Mouse (Mus musculus): ENCODE measurements at regions not wholly inside any gene's neighbourhood (a gene's known extent, or its start where the extent isn't known, plus 50 kb on each side); places are given as distances from the start of the nearest gene placed in this dataset.

GRCm38 (mm10) chr4:87461181-87461912 is 231.1 kb upstream of the Slc24a2 start:
- no peaks in the 10 kb centered on the region for H3K27me3 ChIP-seq (ENCODE audit: control insufficient read depth, insufficient read depth, low read depth, low read length)
- no peak for ATAC-seq (ENCODE audit: low read depth)
- WGBS (ENCODE audit: insufficient replicate concordance) = 67% methylated on average over 7 of the region's 7 CpGs
- no peaks in the 10 kb centered on the region for H3K4me1 ChIP-seq (ENCODE audit: control insufficient read depth, low read depth, low read length)
- H3K27ac ChIP-seq (ENCODE audit: low read length) = no peak overlapping the region
- H3K4me3 ChIP-seq (ENCODE audit: low read depth, low read length) = no peak overlapping the region
- no peak overlapping the region for H3K9ac ChIP-seq (ENCODE audit: low read depth, low read length)
- no peak overlapping the region for H3K4me2 ChIP-seq (ENCODE audit: low read depth, low read length)
- H3K36me3 ChIP-seq (ENCODE audit: control insufficient read depth, insufficient read depth) = no peaks in the 10 kb centered on the region
- H3K9me3 ChIP-seq (replicated peaks; ENCODE audit: control insufficient read depth, low read length) = no peaks in the 10 kb centered on the region

GRCm38 (mm10) chr4:87455863-87456578 is 225.7 kb upstream of the Slc24a2 start:
- ATAC-seq (ENCODE audit: low read depth) = no peak
- Histone ChIP-seq H3K4me1 (ENCODE audit: control insufficient read depth, low read depth, low read length) (no peaks in the 10 kb centered on the region), H3K36me3 (ENCODE audit: control insufficient read depth, insufficient read depth) (no peaks in the 10 kb centered on the region), H3K9me3 (replicated peaks; ENCODE audit: control insufficient read depth, low read length) (no peaks in the 10 kb centered on the region), H3K9ac (ENCODE audit: low read depth, low read length) (no peak overlapping the region), H3K27ac (ENCODE audit: low read length) (no peak overlapping the region), H3K27me3 (ENCODE audit: control insufficient read depth, insufficient read depth, low read depth, low read length) (no peaks in the 10 kb centered on the region), H3K4me3 (ENCODE audit: low read depth, low read length) (no peak overlapping the region), H3K4me2 (ENCODE audit: low read depth, low read length) (no peak overlapping the region)
- 33% methylated on average over 5 of the region's 5 CpGs for WGBS (ENCODE audit: insufficient replicate concordance)

- Histone ChIP-seq H3K27ac (ENCODE audit: low read length) (no peak overlapping the region), H3K27me3 (ENCODE audit: control insufficient read depth, insufficient read depth, low read depth, low read length) (no peaks in the 10 kb centered on the region), H3K4me3 (ENCODE audit: low read depth, low read length) (no peak overlapping the region), H3K4me1 (ENCODE audit: control insufficient read depth, low read depth, low read length) (no peaks in the 10 kb centered on the region), H3K4me2 (ENCODE audit: low read depth, low read length) (no peak overlapping the region), H3K36me3 (ENCODE audit: control insufficient read depth, insufficient read depth) (no peaks in the 10 kb centered on the region), H3K9me3 (replicated peaks; ENCODE audit: control insufficient read depth, low read length) (no peaks in the 10 kb centered on the region), H3K9ac (ENCODE audit: low read depth, low read length) (no peak overlapping the region)
- WGBS (ENCODE audit: insufficient replicate concordance) = 11% methylated on average over 2 of the region's 2 CpGs
- no peak for ATAC-seq (ENCODE audit: low read depth)
These were observed 221.8 kb upstream of the Slc24a2 start for GRCm38 (mm10) chr4:87452122-87452521.

- WGBS (ENCODE audit: insufficient replicate concordance) = 18% methylated on average over 5 of the region's 5 CpGs
- H3K9ac ChIP-seq (ENCODE audit: low read depth, low read length) = no peak overlapping the region
- no peaks in the 10 kb centered on the region for H3K36me3 ChIP-seq (ENCODE audit: control insufficient read depth, insufficient read depth)
- H3K27ac ChIP-seq (ENCODE audit: low read length) = no peak overlapping the region
- H3K4me3 ChIP-seq (ENCODE audit: low read depth, low read length) = no peak overlapping the region
- ATAC-seq (ENCODE audit: low read depth) = no peak
- H3K27me3 ChIP-seq (ENCODE audit: control insufficient read depth, insufficient read depth, low read depth, low read length) = no peaks in the 10 kb centered on the region
- no peaks in the 10 kb centered on the region for H3K9me3 ChIP-seq (replicated peaks; ENCODE audit: control insufficient read depth, low read length)
- no peak overlapping the region for H3K4me2 ChIP-seq (ENCODE audit: low read depth, low read length)
- H3K4me1 ChIP-seq (ENCODE audit: control insufficient read depth, low read depth, low read length) = no peaks in the 10 kb centered on the region
These were observed 221.0 kb upstream of the Slc24a2 start for GRCm38 (mm10) chr4:87451251-87451650.

GRCm38 (mm10) chr4:87448338-87448737 is 218.1 kb upstream of the Slc24a2 start:
- H3K27me3 ChIP-seq (ENCODE audit: control insufficient read depth, insufficient read depth, low read depth, low read length) = no peaks in the 10 kb centered on the region
- ATAC-seq (ENCODE audit: low read depth) = no peak
- H3K4me3 ChIP-seq (ENCODE audit: low read depth, low read length) = no peak overlapping the region
- no peak overlapping the region for H3K4me2 ChIP-seq (ENCODE audit: low read depth, low read length)
- H3K9me3 ChIP-seq (replicated peaks; ENCODE audit: control insufficient read depth, low read length) = no peaks in the 10 kb centered on the region
- no peak overlapping the region for H3K9ac ChIP-seq (ENCODE audit: low read depth, low read length)
- H3K4me1 ChIP-seq (ENCODE audit: control insufficient read depth, low read depth, low read length) = no peaks in the 10 kb centered on the region
- 41% methylated on average over 4 of the region's 4 CpGs for WGBS (ENCODE audit: insufficient replicate concordance)
- H3K27ac ChIP-seq (ENCODE audit: low read length) = no peak overlapping the region
- H3K36me3 ChIP-seq (ENCODE audit: control insufficient read depth, insufficient read depth) = no peaks in the 10 kb centered on the region

- H3K4me1 ChIP-seq (ENCODE audit: control insufficient read depth, low read depth, low read length) = no peaks in the 10 kb centered on the region
- no peaks in the 10 kb centered on the region for H3K9me3 ChIP-seq (replicated peaks; ENCODE audit: control insufficient read depth, low read length)
- H3K9ac ChIP-seq (ENCODE audit: low read depth, low read length) = no peak overlapping the region
- no peak overlapping the region for H3K4me3 ChIP-seq (ENCODE audit: low read depth, low read length)
- ATAC-seq (ENCODE audit: low read depth) = no peak
- H3K27me3 ChIP-seq (ENCODE audit: control insufficient read depth, insufficient read depth, low read depth, low read length) = no peaks in the 10 kb centered on the region
- no peak overlapping the region for H3K27ac ChIP-seq (ENCODE audit: low read length)
- H3K36me3 ChIP-seq (ENCODE audit: control insufficient read depth, insufficient read depth) = no peaks in the 10 kb centered on the region
- no peak overlapping the region for H3K4me2 ChIP-seq (ENCODE audit: low read depth, low read length)
- 63% methylated on average over 3 of the region's 3 CpGs for WGBS (ENCODE audit: insufficient replicate concordance)
These were observed 216.6 kb upstream of the Slc24a2 start for GRCm38 (mm10) chr4:87446856-87447255.

- Histone ChIP-seq H3K4me3 (ENCODE audit: low read depth, low read length) (no peak overlapping the region), H3K9ac (ENCODE audit: low read depth, low read length) (no peak overlapping the region), H3K4me1 (ENCODE audit: control insufficient read depth, low read depth, low read length) (no peaks in the 10 kb centered on the region), H3K9me3 (replicated peaks; ENCODE audit: control insufficient read depth, low read length) (no peaks in the 10 kb centered on the region), H3K27me3 (ENCODE audit: control insufficient read depth, insufficient read depth, low read depth, low read length) (no peaks in the 10 kb centered on the region), H3K36me3 (ENCODE audit: control insufficient read depth, insufficient read depth) (no peaks in the 10 kb centered on the region), H3K27ac (ENCODE audit: low read length) (no peak overlapping the region), H3K4me2 (ENCODE audit: low read depth, low read length) (no peak overlapping the region)
- 21% methylated on average over 4 of the region's 4 CpGs for WGBS (ENCODE audit: insufficient replicate concordance)
- ATAC-seq (ENCODE audit: low read depth) = no peak
These were observed 203.9 kb upstream of the Slc24a2 start for GRCm38 (mm10) chr4:87434136-87434535.

GRCm38 (mm10) chr4:87428374-87428773 is 198.1 kb upstream of the Slc24a2 start:
- H3K9me3 ChIP-seq (replicated peaks; ENCODE audit: control insufficient read depth, low read length) = no peaks in the 10 kb centered on the region
- H3K27me3 ChIP-seq (ENCODE audit: control insufficient read depth, insufficient read depth, low read depth, low read length) = no peaks in the 10 kb centered on the region
- H3K36me3 ChIP-seq (ENCODE audit: control insufficient read depth, insufficient read depth) = no peaks in the 10 kb centered on the region
- no peak overlapping the region for H3K27ac ChIP-seq (ENCODE audit: low read length)
- ATAC-seq (ENCODE audit: low read depth) = no peak
- no peak overlapping the region for H3K9ac ChIP-seq (ENCODE audit: low read depth, low read length)
- H3K4me1 ChIP-seq (ENCODE audit: control insufficient read depth, low read depth, low read length) = no peaks in the 10 kb centered on the region
- H3K4me2 ChIP-seq (ENCODE audit: low read depth, low read length) = no peak overlapping the region
- 62% methylated on average over 3 of the region's 3 CpGs for WGBS (ENCODE audit: insufficient replicate concordance)
- H3K4me3 ChIP-seq (ENCODE audit: low read depth, low read length) = no peak overlapping the region

GRCm38 (mm10) chr4:87424066-87424465 is 193.8 kb upstream of the Slc24a2 start:
- H3K4me2 ChIP-seq (ENCODE audit: low read depth, low read length) = no peak overlapping the region
- WGBS (ENCODE audit: insufficient replicate concordance) = 55% methylated on average over 1 of the region's 1 CpGs
- no peak for ATAC-seq (ENCODE audit: low read depth)
- H3K4me1 ChIP-seq (ENCODE audit: control insufficient read depth, low read depth, low read length) = no peaks in the 10 kb centered on the region
- H3K4me3 ChIP-seq (ENCODE audit: low read depth, low read length) = no peak overlapping the region
- H3K27ac ChIP-seq (ENCODE audit: low read length) = no peak overlapping the region
- H3K9me3 ChIP-seq (replicated peaks; ENCODE audit: control insufficient read depth, low read length) = no peaks in the 10 kb centered on the region
- no peaks in the 10 kb centered on the region for H3K27me3 ChIP-seq (ENCODE audit: control insufficient read depth, insufficient read depth, low read depth, low read length)
- no peaks in the 10 kb centered on the region for H3K36me3 ChIP-seq (ENCODE audit: control insufficient read depth, insufficient read depth)
- no peak overlapping the region for H3K9ac ChIP-seq (ENCODE audit: low read depth, low read length)

Data from liver, embryonic 16.5 days (tissue).